Mouse (Mus musculus): ENCODE data around the gene Wnk4.
A peak's percentile ranks its signal among the peaks of the same experiment; 100 is the strongest.
"Not testable (repeated sequence)": the region's sequence is repeated elsewhere in the genome, so short reads cannot be mapped to it uniquely, and the experiment has no call there.

Wnk4 gene

DNA sequence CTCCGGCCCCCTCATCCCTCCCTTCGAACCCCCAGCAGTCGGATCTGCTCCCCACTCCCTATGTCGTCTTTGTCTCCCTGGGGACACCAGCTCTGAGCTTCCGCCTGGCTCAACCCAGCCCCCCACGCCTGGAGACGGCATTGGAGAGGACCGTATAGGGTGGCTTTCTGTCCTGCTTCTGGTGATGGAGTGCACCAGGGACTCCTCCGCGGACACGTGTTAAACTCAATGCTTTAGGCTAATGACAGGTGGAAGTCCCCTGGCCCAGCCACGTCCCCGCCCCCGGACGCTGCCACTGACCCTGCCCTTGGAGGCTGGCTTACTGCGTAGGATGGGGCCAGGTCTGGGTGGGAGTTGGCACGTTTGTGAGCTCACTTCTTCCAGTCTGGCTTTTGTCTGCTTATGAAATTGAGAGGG is 56.1 kb downstream of the Wnk4 start:
- no peak for DNase-seq (ENCODE audit: low spot score in 2 of 2)

DNA sequence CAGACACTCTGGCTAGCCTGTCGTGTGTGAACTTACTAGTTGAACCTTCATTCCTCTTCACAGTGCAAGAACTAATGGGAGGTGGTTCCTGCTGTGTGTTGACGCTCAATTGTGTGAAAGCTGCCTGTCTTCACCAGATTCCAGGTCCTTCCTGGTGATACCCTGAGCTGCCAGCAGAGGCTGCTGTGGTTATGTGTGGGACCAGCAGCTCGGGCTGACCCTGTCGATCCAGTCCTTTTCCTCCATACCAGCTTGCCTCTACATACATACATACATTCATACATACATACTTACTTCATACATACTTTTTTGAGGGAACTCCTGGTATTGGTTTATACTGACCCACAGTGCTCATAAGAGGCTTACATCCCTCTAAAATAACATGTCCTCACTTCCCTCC is 63.2 kb downstream of the Wnk4 start:
- DNase-seq (ENCODE audit: low spot score in 2 of 2): peak; percentile 59 to 61

DNA sequence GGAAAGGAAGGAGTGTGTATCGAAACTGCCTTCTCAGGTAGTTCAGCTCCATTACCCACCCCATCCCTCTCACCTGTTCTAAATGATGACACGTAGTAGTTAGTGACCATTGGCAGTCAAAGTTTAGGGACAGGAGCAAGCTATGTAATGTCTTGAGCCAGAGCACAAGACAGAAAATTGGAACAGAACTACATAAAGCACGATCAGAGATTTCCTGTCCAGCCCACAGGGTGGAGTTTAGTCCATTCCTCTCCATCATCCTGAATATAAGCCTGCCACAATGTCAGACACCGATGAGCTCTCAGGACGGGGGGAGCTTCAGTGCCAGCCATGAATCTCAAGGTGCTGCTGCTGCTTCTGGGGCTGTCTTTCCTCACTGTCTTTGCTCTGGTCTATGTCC is 64.4 kb downstream of the Wnk4 start, which contains the start of gene Aoc2:
TSS of gene Aoc2 (plus strand) at position 301 of the 400 bp plus-strand sequence.
- no peak for DNase-seq (ENCODE audit: low spot score in 2 of 2)

DNA sequence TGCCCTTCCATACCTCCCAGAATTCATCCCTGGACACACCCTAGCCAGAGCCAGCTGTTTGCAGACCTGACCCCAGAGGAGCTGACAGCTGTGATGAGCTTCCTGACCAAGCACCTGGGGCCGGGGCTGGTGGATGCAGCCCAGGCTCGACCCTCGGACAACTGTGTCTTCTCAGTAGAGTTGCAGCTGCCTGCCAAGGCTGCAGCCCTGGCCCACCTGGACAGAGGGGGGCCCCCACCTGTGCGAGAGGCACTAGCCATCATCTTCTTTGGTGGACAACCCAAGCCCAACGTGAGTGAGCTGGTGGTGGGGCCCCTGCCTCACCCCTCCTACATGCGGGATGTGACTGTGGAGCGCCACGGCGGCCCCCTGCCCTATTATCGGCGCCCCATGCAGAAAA is 64.8 kb downstream of the Wnk4 start:
- not testable (repeated sequence) for DNase-seq (ENCODE audit: low spot score in 2 of 2)

DNA sequence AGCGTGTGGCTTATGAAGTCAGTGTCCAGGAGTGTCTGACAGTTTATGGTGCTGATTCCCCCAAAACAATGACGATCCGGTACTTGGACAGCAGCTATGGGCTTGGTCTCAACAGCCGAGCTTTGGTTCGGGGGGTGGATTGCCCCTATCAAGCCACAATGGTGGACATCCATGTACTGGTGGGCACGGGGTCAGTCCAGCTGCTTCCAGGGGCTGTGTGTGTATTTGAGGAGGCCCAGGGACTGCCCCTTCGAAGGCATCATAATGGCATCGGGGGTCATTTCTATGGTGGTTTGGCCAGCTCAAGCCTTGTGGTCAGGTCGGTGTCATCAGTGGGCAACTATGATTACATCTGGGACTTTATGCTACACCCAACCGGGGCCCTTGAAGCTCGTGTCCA is 65.8 kb downstream of the Wnk4 start:
- no peak for DNase-seq (ENCODE audit: low spot score in 2 of 2)
